Mouse (Mus musculus): Measurements from ENCODE around the gene G6pc3. TPM values are rescaled to one million over a fixed set of nuclear protein-coding genes. Genes with fewer than 3 reads are reported as not detected.

G6pc3 gene
- polyA plus RNA-seq, 1 experiment, result 97.1 TPM

- 0 out of 2 replicates have a peak, but pooled peaks cover 1% of the 10 kb centered on the region for H3K4me1 ChIP-seq (ENCODE audit: control insufficient read depth, insufficient read depth, low read length)
- no peak overlapping the region for H3K4me3 ChIP-seq (ENCODE audit: insufficient read depth, low read length)
- H3K27ac ChIP-seq (ENCODE audit: insufficient read depth, low read length), result no peak overlapping the region
- TF ChIP-seq POLR2A (IDR thresholded peaks at IDR 0.05; ENCODE audit: extremely low read depth, insufficient read depth, low read length), result no peak
- peak; percentile 28; the same call in 1 of the 2 replicates for TF ChIP-seq CTCF (IDR thresholded peaks at IDR 0.05; ENCODE audit: extremely low read depth, insufficient read depth, low read length)
Observed at GRCm38 (mm10) chr11:102201408-102201821, 12.0 kb downstream of the G6pc3 start.

DNA sequence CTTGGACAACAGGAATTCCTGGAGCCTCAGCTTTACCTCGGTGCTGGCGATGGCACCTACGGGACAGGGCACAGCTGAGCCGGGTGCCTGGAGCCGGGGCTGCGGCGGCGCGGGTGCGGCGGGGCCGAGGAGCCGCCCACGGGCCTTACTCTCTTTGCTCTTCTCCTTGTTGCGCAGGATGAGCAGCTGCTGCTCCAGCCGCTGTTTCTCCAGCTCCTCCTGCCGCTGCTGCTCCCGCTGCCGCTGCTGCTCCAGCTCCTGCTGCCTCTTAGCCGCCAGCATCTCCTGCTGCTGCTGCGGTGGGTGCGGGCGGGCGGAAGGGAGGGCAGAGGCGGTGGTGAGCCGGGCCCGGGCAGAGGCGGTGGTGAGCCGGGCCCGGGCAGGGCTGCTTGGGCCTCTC lies 17.1 kb downstream of the G6pc3 start:
- H3K4me1 ChIP-seq (ENCODE audit: control insufficient read depth, insufficient read depth, low read length), result peaks cover 12% of the 10 kb centered on the region
- TF ChIP-seq CTCF (IDR thresholded peaks at IDR 0.05; ENCODE audit: extremely low read depth, insufficient read depth, low read length) (no peak), POLR2A (IDR thresholded peaks at IDR 0.05; ENCODE audit: extremely low read depth, insufficient read depth, low read length) (no peak)
- H3K4me3 ChIP-seq (ENCODE audit: insufficient read depth, low read length), result no peak overlapping the region
- no peak overlapping the region for H3K27ac ChIP-seq (ENCODE audit: insufficient read depth, low read length)

GRCm38 (mm10) chr11:102207825-102208777 lies 18.7 kb downstream of the G6pc3 start:
- peak overlapping the region; percentile 4; the same call in 1 of the 2 replicates for H3K27ac ChIP-seq (ENCODE audit: insufficient read depth, low read length)
- TF ChIP-seq CTCF (IDR thresholded peaks at IDR 0.05; ENCODE audit: extremely low read depth, insufficient read depth, low read length) (no peak), POLR2A (IDR thresholded peaks at IDR 0.05; ENCODE audit: extremely low read depth, insufficient read depth, low read length) (no peak)
- H3K4me3 ChIP-seq (ENCODE audit: insufficient read depth, low read length), result no peak overlapping the region
- peaks cover 14% of the 10 kb centered on the region for H3K4me1 ChIP-seq (ENCODE audit: control insufficient read depth, insufficient read depth, low read length)

GRCm38 (mm10) chr11:102208846-102209245 lies 19.4 kb downstream of the G6pc3 start:
- no peak overlapping the region for H3K27ac ChIP-seq (ENCODE audit: insufficient read depth, low read length)
- TF ChIP-seq CTCF (IDR thresholded peaks at IDR 0.05; ENCODE audit: extremely low read depth, insufficient read depth, low read length) (no peak), POLR2A (IDR thresholded peaks at IDR 0.05; ENCODE audit: extremely low read depth, insufficient read depth, low read length) (no peak)
- H3K4me1 ChIP-seq (ENCODE audit: control insufficient read depth, insufficient read depth, low read length), result peaks cover 18% of the 10 kb centered on the region
- H3K4me3 ChIP-seq (ENCODE audit: insufficient read depth, low read length), result no peak overlapping the region

- Histone ChIP-seq H3K4me3 (ENCODE audit: insufficient read depth, low read length) (no peak overlapping the region), H3K4me1 (ENCODE audit: control insufficient read depth, insufficient read depth, low read length) (peaks cover 21% of the 10 kb centered on the region), H3K27ac (ENCODE audit: insufficient read depth, low read length) (no peak overlapping the region)
- peak; percentile 63 for TF ChIP-seq CTCF (IDR thresholded peaks at IDR 0.05; ENCODE audit: extremely low read depth, insufficient read depth, low read length)
- TF ChIP-seq POLR2A (IDR thresholded peaks at IDR 0.05; ENCODE audit: extremely low read depth, insufficient read depth, low read length), result no peak
Observed at GRCm38 (mm10) chr11:102209742-102210141, 20.3 kb downstream of the G6pc3 start.

GRCm38 (mm10) chr11:102210185-102210584 lies 20.8 kb downstream of the G6pc3 start:
- Histone ChIP-seq H3K4me3 (ENCODE audit: insufficient read depth, low read length) (no peak overlapping the region), H3K4me1 (ENCODE audit: control insufficient read depth, insufficient read depth, low read length) (peaks cover 23% of the 10 kb centered on the region), H3K27ac (ENCODE audit: insufficient read depth, low read length) (no peak overlapping the region)
- TF ChIP-seq CTCF (IDR thresholded peaks at IDR 0.05; ENCODE audit: extremely low read depth, insufficient read depth, low read length), result no peak
- TF ChIP-seq POLR2A (IDR thresholded peaks at IDR 0.05; ENCODE audit: extremely low read depth, insufficient read depth, low read length), result no peak

- TF ChIP-seq CTCF (IDR thresholded peaks at IDR 0.05; ENCODE audit: extremely low read depth, insufficient read depth, low read length) (no peak), POLR2A (IDR thresholded peaks at IDR 0.05; ENCODE audit: extremely low read depth, insufficient read depth, low read length) (no peak)
- H3K27ac ChIP-seq (ENCODE audit: insufficient read depth, low read length), result no peak overlapping the region
- H3K4me3 ChIP-seq (ENCODE audit: insufficient read depth, low read length), result no peak overlapping the region
- H3K4me1 ChIP-seq (ENCODE audit: control insufficient read depth, insufficient read depth, low read length), result peaks cover 28% of the 10 kb centered on the region
Observed at GRCm38 (mm10) chr11:102211011-102211410, 21.6 kb downstream of the G6pc3 start.

DNA sequence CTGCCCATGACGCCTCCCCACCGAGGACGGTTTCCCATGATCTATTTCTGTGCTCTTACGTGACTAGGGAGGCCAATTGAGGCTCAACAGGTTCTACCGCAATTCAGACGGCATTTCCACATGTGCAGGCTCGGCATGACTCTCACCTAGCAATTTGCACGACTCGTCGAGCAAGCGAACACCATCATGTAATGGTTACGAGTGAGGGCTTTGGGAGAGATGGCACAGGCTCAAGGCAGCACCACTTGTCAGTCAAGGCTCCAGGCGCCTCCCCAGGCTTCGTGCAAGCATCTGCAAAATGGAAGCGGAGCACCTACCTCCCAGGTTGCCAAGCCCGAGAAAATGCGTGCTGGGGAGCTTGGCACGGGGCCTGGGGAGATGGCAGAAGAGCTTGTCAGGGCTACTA lies 22.5 kb downstream of the G6pc3 start:
- H3K4me3 ChIP-seq (ENCODE audit: insufficient read depth, low read length), result no peak overlapping the region
- H3K27ac ChIP-seq (ENCODE audit: insufficient read depth, low read length), result no peak overlapping the region
- H3K4me1 ChIP-seq (ENCODE audit: control insufficient read depth, insufficient read depth, low read length), result peaks cover 32% of the 10 kb centered on the region

GRCm38 (mm10) chr11:102214430-102215156 lies 25.2 kb downstream of the G6pc3 start:
- H3K4me1 ChIP-seq (ENCODE audit: control insufficient read depth, insufficient read depth, low read length), result peaks cover 35% of the 10 kb centered on the region
- no peak overlapping the region for H3K27ac ChIP-seq (ENCODE audit: insufficient read depth, low read length)
- H3K4me3 ChIP-seq (ENCODE audit: insufficient read depth, low read length), result no peak overlapping the region
- TF ChIP-seq CTCF (IDR thresholded peaks at IDR 0.05; ENCODE audit: extremely low read depth, insufficient read depth, low read length) (no peak), POLR2A (IDR thresholded peaks at IDR 0.05; ENCODE audit: extremely low read depth, insufficient read depth, low read length) (no peak)

More for the DNA sequence above, 22.5 kb downstream of the G6pc3 start:
- no peak for TF ChIP-seq POLR2A (IDR thresholded peaks at IDR 0.05; ENCODE audit: extremely low read depth, insufficient read depth, low read length)
- TF ChIP-seq CTCF (IDR thresholded peaks at IDR 0.05; ENCODE audit: extremely low read depth, insufficient read depth, low read length), result no peak
